Mouse (Mus musculus): Measurements from ENCODE around the gene Wfdc6a. TPM values are rescaled to one million over a fixed set of nuclear protein-coding genes. Genes with fewer than 3 reads are reported as not detected.
A peak's percentile ranks its signal among the peaks of the same experiment; 100 is the strongest.

The Wfdc6a gene
- total and polyA plus RNA-seq, 2 experiments, result 0.11 TPM; not detected in 1

- H3K9ac ChIP-seq (ENCODE audit: low read depth, low read length), result no peak overlapping the region
- no peaks in the 10 kb centered on the region for H3K27me3 ChIP-seq (ENCODE audit: control insufficient read depth, insufficient read depth, low read length)
- no peaks in the 10 kb centered on the region for H3K36me3 ChIP-seq (ENCODE audit: control insufficient read depth, insufficient read depth, low read length)
- no peaks in the 10 kb centered on the region for H3K79me2 ChIP-seq (ENCODE audit: control insufficient read depth, insufficient read depth, low read length)
- DNase-seq (ENCODE audit: extremely low read depth, low read depth, low spot score), result peak; percentile 47
- 31% methylated on average over 5 of the region's 5 CpGs for WGBS
- peaks cover 3% of the 10 kb centered on the region; the same call in 1 of the 2 replicates for H3K4me1 ChIP-seq (ENCODE audit: control insufficient read depth, insufficient read depth, low read length)
- no peak overlapping the region for H3K27ac ChIP-seq (replicated peaks; ENCODE audit: insufficient read depth, low read depth, low read length)
- TF ChIP-seq CTCF (IDR thresholded peaks at IDR 0.05; ENCODE audit: low read depth, low read length) (no peak), POLR2A (IDR thresholded peaks at IDR 0.05; ENCODE audit: extremely low read depth, insufficient read depth, low read length) (no peak)
- H3K4me3 ChIP-seq (ENCODE audit: insufficient read depth, low read depth, low read length), result no peak overlapping the region
Measured at GRCm38 (mm10) chr2:164567460-164567859, 17.8 kb downstream of the Wfdc6a start.

- Histone ChIP-seq H3K79me2 (ENCODE audit: control insufficient read depth, insufficient read depth, low read length) (no peaks in the 10 kb centered on the region), H3K27ac (replicated peaks; ENCODE audit: insufficient read depth, low read depth, low read length) (no peak overlapping the region), H3K9ac (ENCODE audit: low read depth, low read length) (no peak overlapping the region), H3K36me3 (ENCODE audit: control insufficient read depth, insufficient read depth, low read length) (no peaks in the 10 kb centered on the region), H3K4me3 (ENCODE audit: insufficient read depth, low read depth, low read length) (no peak overlapping the region), H3K27me3 (ENCODE audit: control insufficient read depth, insufficient read depth, low read length) (no peaks in the 10 kb centered on the region), H3K4me1 (ENCODE audit: control insufficient read depth, insufficient read depth, low read length) (peaks cover 5% of the 10 kb centered on the region)
- 83% methylated on average over 2 of the region's 2 CpGs for WGBS
- TF ChIP-seq POLR2A (IDR thresholded peaks at IDR 0.05; ENCODE audit: extremely low read depth, insufficient read depth, low read length) (no peak), CTCF (IDR thresholded peaks at IDR 0.05; ENCODE audit: low read depth, low read length) (peak; percentile 7; the same call in 1 of the 2 replicates)
- DNase-seq (ENCODE audit: extremely low read depth, low read depth, low spot score), result no peak
Measured at GRCm38 (mm10) chr2:164566997-164567396, 18.2 kb downstream of the Wfdc6a start.

DNA sequence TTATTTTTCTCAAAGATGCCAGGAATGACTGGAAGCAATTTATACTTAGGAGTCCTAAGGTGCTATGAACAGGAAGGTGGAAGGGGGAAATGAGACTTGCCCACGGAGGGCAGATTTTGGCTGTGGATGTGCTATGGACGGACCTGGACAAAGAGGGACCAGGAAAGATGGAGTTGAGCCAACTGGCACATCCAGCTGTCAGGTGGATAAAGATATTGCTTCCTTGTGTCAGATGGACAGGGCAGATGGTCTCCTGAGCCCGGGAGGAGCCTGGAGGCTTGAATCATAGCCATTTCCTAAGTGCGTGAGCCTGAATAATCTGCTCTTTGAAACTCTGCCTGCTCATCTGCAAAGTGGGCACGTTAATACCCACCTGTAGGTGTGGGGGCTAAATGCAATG is 20.9 kb downstream of the Wfdc6a start:
- 67% methylated on average over 5 of the region's 5 CpGs for WGBS
- Histone ChIP-seq H3K4me3 (ENCODE audit: insufficient read depth, low read depth, low read length) (no peak overlapping the region), H3K79me2 (ENCODE audit: control insufficient read depth, insufficient read depth, low read length) (no peaks in the 10 kb centered on the region), H3K27me3 (ENCODE audit: control insufficient read depth, insufficient read depth, low read length) (no peaks in the 10 kb centered on the region), H3K9ac (ENCODE audit: low read depth, low read length) (no peak overlapping the region), H3K4me1 (ENCODE audit: control insufficient read depth, insufficient read depth, low read length) (peaks cover 5% of the 10 kb centered on the region), H3K36me3 (ENCODE audit: control insufficient read depth, insufficient read depth, low read length) (no peaks in the 10 kb centered on the region), H3K27ac (replicated peaks; ENCODE audit: insufficient read depth, low read depth, low read length) (no peak overlapping the region)
- no peak for TF ChIP-seq CTCF (IDR thresholded peaks at IDR 0.05; ENCODE audit: low read depth, low read length)
- TF ChIP-seq POLR2A (IDR thresholded peaks at IDR 0.05; ENCODE audit: extremely low read depth, insufficient read depth, low read length), result no peak
- no peak for DNase-seq (ENCODE audit: extremely low read depth, low read depth, low spot score)

- H3K4me3 ChIP-seq (ENCODE audit: insufficient read depth, low read depth, low read length), result peak overlapping the region; percentile 40; the same call in 1 of the 2 replicates
- no peaks in the 10 kb centered on the region for H3K36me3 ChIP-seq (ENCODE audit: control insufficient read depth, insufficient read depth, low read length)
- peak; percentile 44 for DNase-seq (ENCODE audit: extremely low read depth, low read depth, low spot score)
- H3K27me3 ChIP-seq (ENCODE audit: control insufficient read depth, insufficient read depth, low read length), result no peaks in the 10 kb centered on the region
- H3K9ac ChIP-seq (ENCODE audit: low read depth, low read length), result peak overlapping the region; percentile 16
- no peaks in the 10 kb centered on the region for H3K79me2 ChIP-seq (ENCODE audit: control insufficient read depth, insufficient read depth, low read length)
- under 1% methylated on average over 32 of the region's 32 CpGs for whole genome bisulfite sequencing
- no peak for TF ChIP-seq POLR2A (IDR thresholded peaks at IDR 0.05; ENCODE audit: extremely low read depth, insufficient read depth, low read length)
- TF ChIP-seq CTCF (IDR thresholded peaks at IDR 0.05; ENCODE audit: low read depth, low read length), result peak; percentile 22
- H3K27ac ChIP-seq (replicated peaks; ENCODE audit: insufficient read depth, low read depth, low read length), result no peak overlapping the region
- peaks cover 5% of the 10 kb centered on the region for H3K4me1 ChIP-seq (ENCODE audit: control insufficient read depth, insufficient read depth, low read length)
Measured at GRCm38 (mm10) chr2:164563339-164564038, 21.8 kb downstream of the Wfdc6a start.

DNA sequence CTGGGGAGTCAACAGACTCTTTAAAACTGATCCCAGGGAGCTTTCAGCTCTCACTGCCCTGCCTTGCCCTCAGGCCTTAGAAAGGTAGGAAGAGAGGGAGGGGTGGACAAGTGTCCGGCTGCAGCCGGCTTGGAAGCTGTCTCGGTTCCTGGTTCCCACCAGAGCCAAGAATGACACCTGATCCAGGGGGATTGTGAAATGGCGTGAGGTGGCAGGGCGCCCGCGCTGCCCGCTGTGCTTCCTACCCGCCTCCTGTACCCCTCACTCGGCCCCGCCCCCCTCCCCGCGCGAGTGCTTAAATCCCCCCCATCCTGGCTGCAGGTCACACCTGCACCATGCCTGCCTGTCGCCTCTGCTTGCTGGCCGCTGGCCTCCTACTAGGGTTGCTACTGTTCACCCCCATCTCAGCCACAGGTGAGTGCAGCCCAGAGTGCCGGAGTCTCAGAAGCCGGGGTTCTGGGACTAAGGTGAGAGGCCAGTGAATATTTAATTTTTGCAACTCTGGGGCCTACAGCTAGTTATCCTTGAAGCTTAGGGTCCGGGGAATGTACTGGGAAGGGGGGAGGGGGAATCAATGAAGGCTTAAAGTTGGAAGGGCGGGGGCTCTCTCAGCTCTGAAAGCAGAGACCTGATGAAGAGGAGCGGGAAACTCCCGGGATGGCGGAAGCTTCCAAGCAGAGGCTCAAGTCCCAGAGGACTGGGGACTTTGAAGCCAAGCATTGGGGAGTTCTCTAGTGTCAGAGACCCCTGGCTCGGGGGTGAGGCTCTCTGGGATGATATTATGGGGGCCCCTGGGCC is 22.7 kb downstream of the Wfdc6a start, which contains the start of gene Wfdc2:
Gene Wfdc2 (plus strand): TSS at position 23 of the 798 bp plus-strand sequence.
- Histone ChIP-seq H3K27me3 (ENCODE audit: control insufficient read depth, insufficient read depth, low read length) (no peaks in the 10 kb centered on the region), H3K27ac (replicated peaks; ENCODE audit: insufficient read depth, low read depth, low read length) (no peak within 1 kb of the TSS), H3K79me2 (ENCODE audit: control insufficient read depth, insufficient read depth, low read length) (no peaks in the 10 kb centered on the region), H3K4me3 (ENCODE audit: insufficient read depth, low read depth, low read length) (peak within 1 kb of the TSS; percentile 40; the same call in 1 of the 2 replicates), H3K9ac (ENCODE audit: low read depth, low read length) (peak within 1 kb of the TSS; percentile 16; the same call in 1 of the 2 replicates), H3K36me3 (ENCODE audit: control insufficient read depth, insufficient read depth, low read length) (no peaks in the 10 kb centered on the region), H3K4me1 (ENCODE audit: control insufficient read depth, insufficient read depth, low read length) (peaks cover 5% of the 10 kb centered on the region)
- WGBS, result 13% methylated on average over 24 of the region's 24 CpGs
- DNase-seq (ENCODE audit: extremely low read depth, low read depth, low spot score), result peak; percentile 53
- TF ChIP-seq POLR2A (IDR thresholded peaks at IDR 0.05; ENCODE audit: extremely low read depth, insufficient read depth, low read length), result no peak

All from liver, adult 2 months (tissue).